Mouse (Mus musculus): Measurements from ENCODE around the gene Abcc1.

DNA sequence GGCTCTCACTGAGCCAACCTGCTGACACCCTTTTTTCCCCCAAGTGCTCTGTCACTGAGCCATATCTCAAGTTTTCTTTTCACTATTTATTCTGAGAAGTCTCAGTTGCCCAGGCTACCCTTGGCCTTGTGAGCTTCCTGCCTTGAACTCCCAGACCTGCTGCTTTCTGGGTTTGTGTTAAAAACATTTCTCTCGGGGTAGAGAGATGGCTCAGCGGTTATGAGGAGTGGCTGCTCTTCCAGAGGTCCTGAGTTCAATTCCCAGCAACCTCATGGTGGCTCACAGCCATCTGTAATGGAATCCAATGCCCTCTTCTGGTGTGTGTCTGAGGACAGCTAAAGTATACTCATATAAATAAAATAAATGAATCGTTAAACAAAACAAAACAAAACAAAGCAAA, 9.1 kb upstream of the Abcc1 start:
- no peak for TF ChIP-seq CTCF (IDR thresholded peaks at IDR 0.05; ENCODE audit: low read depth)
- no peak for TF ChIP-seq EP300 (IDR thresholded peaks at IDR 0.05; ENCODE audit: low read depth)

Data from heart, postnatal 0 days (tissue).